Mouse (Mus musculus) regulatory T cell (primary cell): ENCODE results near the gene Ercc8.

Experiments
- in situ Hi-C: fragments of 300-600 bp; cut with MboI, MseI; formaldehyde crosslinking; loops from one replicate; pipeline ENCODE4 v1.15.1; 2025; ENCODE audit warnings: high pct_unique_total_duplicates

The Ercc8 gene

GRCm38 (mm10) chr13:108158465-108159240 lies at the start of gene Ercc8, which contains the start of gene Ndufaf2:
TSS of gene Ercc8 (plus strand) at chr13:108158731.
TSS of gene Ndufaf2 (minus strand) at chr13:108158623.
- in situ Hi-C loops = no loop called here

DNA sequence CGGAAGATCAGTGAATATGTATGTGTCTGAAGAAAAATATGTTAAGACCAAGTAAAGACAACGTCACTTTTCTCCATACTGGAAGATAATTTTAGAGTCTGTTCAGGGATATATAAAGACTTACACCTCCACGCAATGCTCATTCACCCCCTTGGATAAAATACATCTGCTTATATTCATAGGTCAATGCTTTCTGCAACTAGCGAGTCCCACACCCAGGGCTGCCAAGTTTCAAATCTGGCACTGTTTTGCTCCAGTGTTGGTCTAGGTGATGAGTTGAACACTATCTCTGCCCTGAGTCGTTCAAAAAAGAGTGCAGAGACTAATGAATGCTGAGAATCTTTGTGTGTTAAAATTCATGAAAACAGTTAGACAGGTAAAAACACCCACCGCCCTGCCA lies 47.6 kb upstream of the Ercc8 start:
- in situ Hi-C loops = no loop called here

GRCm38 (mm10) chr13:108113536-108113935 lies 45.0 kb upstream of the Ercc8 start:
- in situ Hi-C loops = no loop called here

GRCm38 (mm10) chr13:108114257-108114656 lies 44.3 kb upstream of the Ercc8 start:
- in situ Hi-C loops = no loop called here

DNA sequence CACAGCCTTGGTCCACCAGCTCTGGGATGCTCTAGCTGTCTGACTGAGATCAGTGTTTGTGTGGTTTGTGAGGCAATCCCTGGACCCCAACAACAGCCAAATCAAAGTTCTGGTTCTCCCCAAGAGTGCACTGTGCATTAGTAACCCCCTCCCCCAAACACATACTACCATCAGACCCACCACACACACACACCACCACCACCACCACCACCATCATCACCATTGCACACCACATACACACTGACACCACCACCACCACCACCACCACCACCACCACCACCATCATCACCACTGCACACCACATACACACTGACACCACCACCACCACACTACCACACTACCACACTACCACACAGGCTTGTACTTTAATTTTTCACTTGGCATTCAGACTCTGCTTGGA lies 40.9 kb upstream of the Ercc8 start:
- in situ Hi-C loops = no loop called here

- in situ Hi-C loops = no loop called here
Observed at GRCm38 (mm10) chr13:108118188-108118587, 40.3 kb upstream of the Ercc8 start.

DNA sequence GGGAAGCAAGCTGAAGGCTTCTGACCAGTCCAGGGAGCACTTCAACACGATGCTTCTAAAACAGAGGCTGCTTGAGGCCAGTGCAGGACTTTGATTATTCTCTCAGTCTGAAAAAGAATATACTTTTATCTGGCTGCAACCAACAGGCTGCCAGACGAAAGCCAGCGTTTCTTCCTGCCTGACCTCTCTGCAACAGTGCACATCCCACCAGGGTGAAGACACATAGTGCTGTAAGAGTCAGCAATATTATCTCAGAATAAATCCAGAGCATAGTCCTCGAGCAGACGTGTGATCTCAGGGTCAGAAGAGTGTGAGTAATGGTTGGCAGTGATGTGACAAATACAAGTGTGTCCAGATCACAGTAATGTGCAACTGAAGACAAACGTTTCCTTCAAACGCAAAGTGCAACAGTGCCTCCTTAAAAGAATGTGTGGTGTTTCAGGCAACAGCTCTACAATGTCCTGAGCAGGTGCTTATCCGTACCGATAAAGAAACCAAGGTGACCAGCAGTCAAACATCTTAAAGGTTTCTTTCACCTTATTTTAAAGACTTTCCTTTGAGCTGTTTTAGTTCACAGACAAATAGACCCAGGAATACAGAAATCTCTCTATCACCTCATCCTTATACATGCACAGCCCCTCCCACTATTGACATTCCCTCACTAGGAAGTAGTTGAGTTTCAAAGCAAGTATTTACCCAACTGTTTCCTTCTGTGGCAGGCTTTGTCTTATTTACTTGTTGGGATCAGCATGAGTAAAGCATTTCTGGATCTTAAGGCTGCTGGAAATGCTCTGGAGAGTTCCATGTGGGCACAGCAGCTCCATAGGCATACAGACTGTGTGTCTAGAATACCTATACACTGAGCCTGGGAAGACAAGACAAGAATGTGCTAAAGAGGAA lies 38.9 kb upstream of the Ercc8 start:
- in situ Hi-C loops = no loop called here

- in situ Hi-C loops = no loop called here
Observed at GRCm38 (mm10) chr13:108123109-108123723, 35.3 kb upstream of the Ercc8 start.

- in situ Hi-C loops = no loop called here
Observed at GRCm38 (mm10) chr13:108124096-108124495, 34.4 kb upstream of the Ercc8 start.

DNA sequence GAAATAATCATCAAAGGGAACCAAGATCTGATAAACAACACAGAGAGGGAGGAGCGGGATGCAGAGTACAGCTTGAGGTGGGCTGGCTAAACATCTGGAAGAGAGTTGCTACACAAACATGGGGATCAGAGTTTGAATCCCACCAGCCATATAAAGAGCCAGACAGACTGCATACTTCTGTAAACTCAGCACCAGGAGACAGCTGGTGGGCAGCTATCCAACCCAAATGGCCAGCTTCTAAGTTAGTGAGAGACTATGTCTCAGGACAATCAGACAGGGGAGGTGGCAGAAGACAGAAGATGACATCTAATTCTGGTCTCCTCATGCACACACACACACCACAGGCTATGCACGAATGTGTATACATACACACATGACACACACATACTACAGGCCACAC lies 32.3 kb upstream of the Ercc8 start:
- in situ Hi-C loops = no loop called here

DNA sequence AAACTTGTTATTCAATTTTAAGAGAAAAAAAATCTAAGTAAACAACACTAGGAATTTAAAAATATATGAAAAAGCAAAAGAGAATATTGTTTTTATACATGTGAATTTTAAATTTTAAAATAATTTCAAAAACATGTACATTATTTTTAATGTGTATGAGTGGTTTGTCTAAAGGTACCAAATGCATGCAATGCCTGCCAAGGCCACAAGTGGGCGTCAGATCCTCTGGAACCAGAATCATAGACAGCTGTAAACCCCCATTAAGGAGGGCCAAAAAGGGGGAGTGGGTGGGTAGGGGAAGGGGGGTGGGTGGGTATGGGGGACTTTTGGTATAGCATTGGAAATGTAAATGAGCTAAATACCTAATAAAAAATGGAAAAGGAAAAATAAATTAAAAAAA lies 31.4 kb upstream of the Ercc8 start:
- in situ Hi-C loops = no loop called here

DNA sequence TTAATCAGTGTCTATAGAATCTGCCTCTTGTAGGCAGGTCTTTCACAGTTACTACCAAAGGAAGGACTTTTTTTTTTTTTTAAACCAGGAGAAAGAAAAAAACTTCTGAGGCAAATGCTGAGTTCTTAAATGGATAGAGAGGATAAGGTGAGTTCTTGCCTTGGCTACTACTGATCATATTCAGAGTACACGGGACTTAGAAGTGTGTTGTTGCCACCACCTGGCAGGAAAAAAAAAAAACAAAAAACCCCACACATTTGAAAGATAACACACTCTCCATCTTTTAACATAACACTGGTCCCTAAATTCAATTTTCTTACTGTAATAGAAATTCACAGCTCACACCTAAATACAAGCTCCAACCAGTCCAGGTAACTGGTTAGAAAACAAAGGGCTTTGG lies 30.6 kb upstream of the Ercc8 start:
- in situ Hi-C loops = no loop called here

DNA sequence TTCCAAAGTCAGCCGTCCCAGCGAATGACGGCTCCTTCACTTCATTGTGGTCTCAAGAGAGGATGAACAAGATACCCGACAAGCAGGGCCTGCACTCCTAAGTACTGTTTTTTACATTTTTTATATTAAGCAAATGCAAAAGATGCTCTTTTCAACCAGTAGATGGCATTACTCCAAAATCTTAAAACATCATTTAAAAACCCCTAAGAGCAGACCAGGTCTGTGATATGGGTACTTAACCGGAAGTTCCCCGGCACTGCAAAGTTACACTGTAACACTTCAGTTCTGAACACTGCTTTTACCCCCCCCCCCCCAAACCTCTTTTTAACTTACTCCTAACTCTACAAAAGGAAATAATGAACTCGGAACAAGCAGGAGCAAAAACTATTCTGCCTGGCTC lies 29.5 kb upstream of the Ercc8 start:
- in situ Hi-C loops = no loop called here

- in situ Hi-C loops = no loop called here
Observed at GRCm38 (mm10) chr13:108130737-108131136, 27.8 kb upstream of the Ercc8 start.

- in situ Hi-C loops = no loop called here
Observed at GRCm38 (mm10) chr13:108132031-108132819, 26.3 kb upstream of the Ercc8 start.

DNA sequence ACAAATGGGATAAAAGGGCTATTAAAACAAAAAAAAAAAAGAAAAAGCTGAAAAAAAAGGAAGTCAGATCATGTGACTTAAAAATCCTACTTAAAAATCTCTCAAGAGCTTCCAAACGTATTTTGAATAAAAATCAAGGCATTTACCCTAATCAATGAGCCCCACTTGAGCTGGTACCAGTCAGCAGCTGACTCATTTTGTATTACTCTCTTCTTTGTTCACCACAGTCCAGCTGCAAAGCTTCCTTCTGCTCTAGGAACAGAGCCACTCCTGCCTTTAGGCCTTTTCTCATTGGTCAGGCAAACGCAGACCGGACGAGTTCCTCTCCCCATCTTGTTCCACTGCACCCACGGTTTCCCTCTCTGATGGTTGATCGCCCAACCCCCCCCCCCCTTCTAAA lies 22.9 kb upstream of the Ercc8 start:
- in situ Hi-C loops = no loop called here

- in situ Hi-C loops = no loop called here
Observed at GRCm38 (mm10) chr13:108138403-108138977, 20.0 kb upstream of the Ercc8 start.

- in situ Hi-C loops = no loop called here
Observed at GRCm38 (mm10) chr13:108144086-108144485, 14.4 kb upstream of the Ercc8 start.

GRCm38 (mm10) chr13:108151782-108152181 lies 6.7 kb upstream of the Ercc8 start:
- in situ Hi-C loops = no loop called here

GRCm38 (mm10) chr13:108152650-108153372 lies 5.7 kb upstream of the Ercc8 start:
- in situ Hi-C loops = no loop called here
